Mouse (Mus musculus) left cerebral cortex, adult 18-20 months (tissue): ENCODE results near the gene G6pc. TPM values are rescaled to one million over a fixed set of nuclear protein-coding genes. Genes with fewer than 3 reads are reported as not detected.
A peak's percentile ranks its signal among the peaks of the same experiment; 100 is the strongest.
"Not testable (repeated sequence)": the region's sequence is repeated elsewhere in the genome, so short reads cannot be mapped to it uniquely, and the experiment has no call there.

Source experiments
- DNase-seq, 2 experiments: peaks; one replicate each; pipeline ENCODE4 v3.0.0; 2021 to 2022; ENCODE audit warnings: low spot score in 2 of 2, mixed read lengths in 1 of 2
- long read RNA-seq, 2 experiments: library from polyadenylated mRNA; stranded (forward); transcript quantifications; one replicate each; pipeline ENCODE4 v2.0.0; 2021
- total RNA-seq, 2 experiments: library from RNA; stranded (reverse); gene quantifications; 2 replicates each; pipeline ENCODE4 v1.2.3; 2021

G6pc gene
- total RNA-seq, result not detected
- long read RNA-seq, experiment 1, result 0 reads
- long read RNA-seq, experiment 2, result 0 reads

DNA sequence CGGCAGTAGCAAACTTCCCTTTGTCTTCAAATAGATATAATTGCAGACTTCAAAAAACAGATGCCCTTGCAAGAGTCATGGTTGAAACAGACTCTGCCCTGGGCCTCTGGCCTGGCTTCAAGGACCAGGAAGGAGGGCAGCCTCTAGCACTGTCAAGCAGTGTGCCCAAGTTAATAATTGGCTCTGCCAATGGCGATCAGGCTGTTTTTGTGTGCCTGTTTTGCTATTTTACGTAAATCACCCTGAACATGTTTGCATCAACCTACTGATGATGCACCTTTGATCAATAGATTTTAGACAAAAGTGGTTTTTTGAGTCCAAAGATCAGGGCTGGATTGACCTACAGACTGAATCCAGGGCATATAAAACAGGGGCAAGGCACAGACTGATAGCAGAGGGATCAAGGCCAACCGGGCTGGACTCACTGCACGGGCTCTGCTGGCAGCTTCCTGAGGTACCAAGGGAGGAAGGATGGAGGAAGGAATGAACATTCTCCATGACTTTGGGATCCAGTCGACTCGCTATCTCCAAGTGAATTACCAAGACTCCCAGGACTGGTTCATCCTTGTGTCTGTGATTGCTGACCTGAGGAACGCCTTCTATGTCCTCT is at the start of gene G6pc:
TSS of gene G6pc (plus strand) at position 236 of the 610 bp plus-strand sequence.
- DNase-seq, result no peak

DNA sequence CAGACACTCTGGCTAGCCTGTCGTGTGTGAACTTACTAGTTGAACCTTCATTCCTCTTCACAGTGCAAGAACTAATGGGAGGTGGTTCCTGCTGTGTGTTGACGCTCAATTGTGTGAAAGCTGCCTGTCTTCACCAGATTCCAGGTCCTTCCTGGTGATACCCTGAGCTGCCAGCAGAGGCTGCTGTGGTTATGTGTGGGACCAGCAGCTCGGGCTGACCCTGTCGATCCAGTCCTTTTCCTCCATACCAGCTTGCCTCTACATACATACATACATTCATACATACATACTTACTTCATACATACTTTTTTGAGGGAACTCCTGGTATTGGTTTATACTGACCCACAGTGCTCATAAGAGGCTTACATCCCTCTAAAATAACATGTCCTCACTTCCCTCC is 43.8 kb upstream of the G6pc start:
- peak; percentile 71 to 73 for DNase-seq

DNA sequence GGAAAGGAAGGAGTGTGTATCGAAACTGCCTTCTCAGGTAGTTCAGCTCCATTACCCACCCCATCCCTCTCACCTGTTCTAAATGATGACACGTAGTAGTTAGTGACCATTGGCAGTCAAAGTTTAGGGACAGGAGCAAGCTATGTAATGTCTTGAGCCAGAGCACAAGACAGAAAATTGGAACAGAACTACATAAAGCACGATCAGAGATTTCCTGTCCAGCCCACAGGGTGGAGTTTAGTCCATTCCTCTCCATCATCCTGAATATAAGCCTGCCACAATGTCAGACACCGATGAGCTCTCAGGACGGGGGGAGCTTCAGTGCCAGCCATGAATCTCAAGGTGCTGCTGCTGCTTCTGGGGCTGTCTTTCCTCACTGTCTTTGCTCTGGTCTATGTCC is 42.6 kb upstream of the G6pc start, which contains the start of gene Aoc2:
TSS of gene Aoc2 (plus strand) at position 301 of the 400 bp plus-strand sequence.
- DNase-seq, result no peak

DNA sequence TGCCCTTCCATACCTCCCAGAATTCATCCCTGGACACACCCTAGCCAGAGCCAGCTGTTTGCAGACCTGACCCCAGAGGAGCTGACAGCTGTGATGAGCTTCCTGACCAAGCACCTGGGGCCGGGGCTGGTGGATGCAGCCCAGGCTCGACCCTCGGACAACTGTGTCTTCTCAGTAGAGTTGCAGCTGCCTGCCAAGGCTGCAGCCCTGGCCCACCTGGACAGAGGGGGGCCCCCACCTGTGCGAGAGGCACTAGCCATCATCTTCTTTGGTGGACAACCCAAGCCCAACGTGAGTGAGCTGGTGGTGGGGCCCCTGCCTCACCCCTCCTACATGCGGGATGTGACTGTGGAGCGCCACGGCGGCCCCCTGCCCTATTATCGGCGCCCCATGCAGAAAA is 42.2 kb upstream of the G6pc start:
- not testable (repeated sequence) for DNase-seq

DNA sequence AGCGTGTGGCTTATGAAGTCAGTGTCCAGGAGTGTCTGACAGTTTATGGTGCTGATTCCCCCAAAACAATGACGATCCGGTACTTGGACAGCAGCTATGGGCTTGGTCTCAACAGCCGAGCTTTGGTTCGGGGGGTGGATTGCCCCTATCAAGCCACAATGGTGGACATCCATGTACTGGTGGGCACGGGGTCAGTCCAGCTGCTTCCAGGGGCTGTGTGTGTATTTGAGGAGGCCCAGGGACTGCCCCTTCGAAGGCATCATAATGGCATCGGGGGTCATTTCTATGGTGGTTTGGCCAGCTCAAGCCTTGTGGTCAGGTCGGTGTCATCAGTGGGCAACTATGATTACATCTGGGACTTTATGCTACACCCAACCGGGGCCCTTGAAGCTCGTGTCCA is 41.2 kb upstream of the G6pc start:
- DNase-seq, result no peak

DNA sequence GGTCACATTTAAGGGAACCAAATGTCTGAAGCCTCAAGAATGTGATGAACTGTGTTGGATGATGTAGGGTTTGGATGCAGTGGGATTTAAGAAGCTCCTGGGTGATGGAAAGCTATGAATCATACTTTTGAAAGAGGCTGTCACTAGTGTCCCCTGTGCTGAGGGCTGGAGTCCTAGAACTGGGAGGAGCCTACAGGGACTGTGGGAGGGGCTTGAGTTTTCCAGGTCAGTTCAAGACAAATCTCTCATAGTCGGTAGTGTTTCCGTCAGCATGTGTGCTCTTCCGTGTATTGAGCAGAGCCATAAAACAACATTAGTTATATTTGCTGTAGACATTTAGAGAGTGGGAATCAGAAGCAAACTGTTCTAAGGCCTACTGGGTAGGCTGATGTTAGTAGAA is 40.0 kb upstream of the G6pc start:
- no peak for DNase-seq

DNA sequence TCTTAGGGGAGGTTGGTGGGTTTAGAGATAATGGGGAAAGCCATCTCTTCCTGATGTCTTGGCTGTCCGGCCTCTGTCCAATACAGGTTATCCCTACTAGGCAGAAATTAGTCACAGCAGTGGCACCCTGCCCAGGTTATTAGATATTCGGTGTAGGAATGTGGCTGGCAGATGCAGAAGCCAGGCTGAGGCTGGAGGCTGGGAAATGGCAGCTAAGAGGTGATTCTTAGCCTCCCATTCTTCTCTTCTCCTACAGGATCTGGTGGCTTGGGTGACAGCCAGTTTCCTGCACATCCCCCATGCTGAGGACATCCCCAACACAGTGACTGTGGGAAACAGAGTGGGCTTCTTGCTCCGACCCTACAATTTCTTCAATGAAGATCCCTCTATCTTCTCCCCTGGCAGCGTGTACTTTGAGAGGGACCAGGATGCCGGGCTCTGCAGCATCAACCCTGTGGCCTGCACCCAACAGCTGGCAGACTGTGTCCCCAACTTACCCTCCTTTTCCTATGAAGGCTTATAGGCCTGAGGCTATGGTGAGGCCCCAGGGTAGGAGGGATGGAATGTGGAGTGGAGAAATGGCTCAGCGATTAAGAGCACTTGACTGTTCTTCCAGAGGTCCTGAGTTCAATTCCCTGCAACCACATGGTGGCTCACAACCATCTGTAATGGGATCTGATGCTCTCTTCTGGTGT is 38.3 kb upstream of the G6pc start:
- DNase-seq, result peak in 1 of 2 experiments; percentile 32

DNA sequence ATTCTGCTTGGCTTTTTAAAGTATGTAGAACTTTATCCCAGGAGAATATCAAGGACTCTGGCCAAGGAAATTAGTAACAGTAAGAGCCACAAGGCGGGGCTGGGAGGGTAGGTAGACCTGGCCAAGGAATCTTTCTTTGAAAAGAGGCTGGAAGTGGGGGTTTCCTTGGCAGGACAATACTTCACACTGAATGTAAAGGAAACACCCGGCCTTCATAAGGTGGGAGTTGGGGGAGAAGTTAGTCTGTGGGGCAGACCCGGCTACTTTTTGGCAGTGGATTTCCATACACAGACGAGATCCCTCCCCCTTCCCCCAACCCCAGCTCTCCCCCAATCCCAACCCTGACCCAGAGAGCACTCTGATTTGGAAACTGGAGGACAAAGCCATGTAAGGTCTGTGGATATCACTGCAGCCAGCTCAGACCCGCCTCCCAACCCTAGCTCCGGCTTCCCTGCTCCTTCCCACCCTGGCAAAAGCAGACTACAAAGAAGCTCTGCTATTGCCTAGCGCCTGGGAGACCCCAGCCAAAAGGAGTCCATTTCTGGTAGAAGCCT is 36.9 kb upstream of the G6pc start, which contains the start of gene Aoc3:
TSS of gene Aoc3 (plus strand) at position 235 of the 554 bp plus-strand sequence.
- no peak for DNase-seq

DNA sequence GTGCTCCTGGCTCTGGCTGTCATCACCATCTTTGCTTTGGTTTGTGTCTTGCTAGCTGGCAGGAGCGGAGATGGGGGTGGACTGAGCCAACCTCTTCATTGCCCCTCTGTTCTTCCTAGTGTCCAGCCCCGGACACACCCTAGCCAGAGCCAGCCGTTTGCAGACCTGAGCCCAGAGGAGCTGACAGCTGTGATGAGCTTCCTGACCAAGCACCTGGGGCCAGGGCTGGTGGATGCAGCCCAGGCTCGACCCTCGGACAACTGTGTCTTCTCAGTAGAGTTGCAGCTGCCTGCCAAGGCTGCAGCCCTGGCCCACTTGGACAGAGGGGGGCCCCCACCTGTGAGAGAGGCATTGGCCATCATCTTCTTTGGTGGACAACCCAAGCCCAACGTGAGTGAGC is 36.4 kb upstream of the G6pc start:
- not testable (repeated sequence) for DNase-seq

DNA sequence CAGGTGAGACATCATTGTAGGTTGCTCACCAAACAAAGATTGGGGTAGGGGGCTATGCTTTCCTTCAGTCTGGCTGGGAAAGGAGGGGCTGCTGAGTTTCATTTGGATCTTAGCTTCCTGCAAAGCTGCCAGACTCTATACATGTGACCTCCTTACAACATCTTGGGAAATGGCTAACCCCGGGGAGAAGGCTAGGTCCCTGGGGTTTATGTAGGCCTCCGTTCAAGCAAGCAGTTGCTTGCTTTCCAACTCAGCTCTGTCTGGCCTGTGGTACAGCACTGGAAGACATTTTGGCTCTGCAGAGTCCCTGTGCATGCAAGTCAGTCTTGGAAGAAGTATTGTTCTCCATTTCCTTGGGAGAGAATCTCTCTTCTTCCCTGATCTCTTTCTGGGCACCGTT is 34.8 kb upstream of the G6pc start:
- no peak for DNase-seq

DNA sequence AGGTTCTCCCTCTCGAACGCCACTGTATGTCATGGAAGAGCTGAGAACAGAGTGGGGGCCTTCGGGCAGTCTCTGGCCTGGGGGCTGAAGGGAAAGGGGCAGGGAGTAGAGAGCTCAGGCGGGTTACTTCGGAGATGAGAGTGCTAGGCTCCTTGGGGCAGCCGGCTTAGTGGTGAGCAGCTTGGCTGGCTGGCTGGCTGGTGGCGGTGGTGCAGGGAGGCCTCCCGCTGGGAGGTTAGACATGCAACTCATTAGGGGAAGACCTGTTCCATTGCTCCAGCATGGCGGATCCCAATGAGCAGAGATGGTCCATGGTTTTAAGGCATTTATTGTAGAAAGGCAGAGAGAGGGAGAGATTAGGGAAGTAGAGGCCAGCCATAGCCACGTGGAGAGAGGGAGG is 33.3 kb upstream of the G6pc start:
- no peak for DNase-seq

DNA sequence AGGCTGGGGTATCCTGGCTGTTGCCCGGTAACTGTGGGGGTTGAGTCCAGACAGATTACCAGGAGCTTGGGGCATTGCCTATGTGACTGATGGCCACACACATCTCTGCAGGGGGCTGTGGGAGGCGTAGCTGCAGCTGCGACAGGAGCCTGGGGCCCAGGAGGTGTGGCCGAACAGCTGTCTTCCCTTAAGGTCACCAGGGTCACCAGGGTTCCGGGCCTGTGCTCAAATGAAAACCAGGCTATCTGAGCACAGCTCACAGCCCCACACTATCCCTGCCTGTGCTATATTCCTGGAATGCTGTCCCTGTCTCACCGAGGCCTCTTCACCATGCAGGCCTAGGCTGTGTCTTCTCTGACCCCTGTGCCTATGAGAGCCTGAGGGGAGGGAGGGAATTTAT is 32.8 kb upstream of the G6pc start:
- no peak for DNase-seq

DNA sequence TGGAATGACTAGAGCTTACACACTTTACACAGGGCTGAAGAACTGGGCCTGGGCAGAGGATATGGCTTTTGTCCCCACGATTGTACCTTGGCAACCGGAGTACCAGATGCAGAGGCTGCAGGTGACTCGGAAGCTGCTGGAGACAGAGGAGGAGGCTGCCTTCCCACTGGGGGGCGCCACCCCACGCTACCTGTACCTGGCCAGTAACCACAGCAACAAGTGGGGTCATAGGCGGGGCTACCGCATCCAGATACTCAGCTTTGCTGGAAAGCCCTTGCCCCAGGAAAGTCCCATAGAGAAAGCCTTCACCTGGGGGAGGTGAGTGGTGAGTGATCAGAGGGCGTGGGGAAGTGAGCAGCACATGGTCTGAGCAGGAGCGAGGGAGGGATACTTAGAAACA is 31.7 kb upstream of the G6pc start:
- DNase-seq, result no peak

DNA sequence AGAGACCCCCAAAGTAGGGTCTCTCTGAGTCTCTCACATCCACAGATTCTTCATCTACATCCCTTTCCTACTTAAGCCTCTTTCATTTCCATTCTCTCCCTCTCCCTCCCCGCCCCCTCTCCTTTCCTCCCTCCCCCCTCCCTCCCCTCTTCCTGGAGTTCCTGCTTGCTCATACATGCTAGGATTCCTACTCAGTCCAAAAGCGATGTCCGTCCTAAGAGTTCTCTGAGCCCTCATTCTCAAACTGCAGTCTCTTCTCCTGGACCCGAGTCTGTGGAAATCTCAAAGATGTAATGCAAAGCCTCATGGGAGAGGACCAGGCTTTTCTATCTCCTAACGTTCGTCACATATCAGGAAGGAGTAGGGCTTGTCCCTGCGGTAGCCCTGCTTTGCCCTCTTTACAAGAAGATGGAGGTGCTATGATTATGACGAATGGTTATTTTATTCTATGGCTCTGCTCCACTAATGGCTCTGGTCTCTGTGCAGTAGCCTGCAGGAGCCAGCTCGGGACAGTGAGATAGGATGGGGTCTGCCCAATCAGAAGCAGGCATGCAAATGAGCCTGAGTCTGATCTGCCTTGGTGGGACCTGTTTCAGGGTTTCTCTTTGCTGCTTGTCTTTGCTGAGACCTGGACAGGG is 29.1 kb upstream of the G6pc start:
- no peak for DNase-seq

DNA sequence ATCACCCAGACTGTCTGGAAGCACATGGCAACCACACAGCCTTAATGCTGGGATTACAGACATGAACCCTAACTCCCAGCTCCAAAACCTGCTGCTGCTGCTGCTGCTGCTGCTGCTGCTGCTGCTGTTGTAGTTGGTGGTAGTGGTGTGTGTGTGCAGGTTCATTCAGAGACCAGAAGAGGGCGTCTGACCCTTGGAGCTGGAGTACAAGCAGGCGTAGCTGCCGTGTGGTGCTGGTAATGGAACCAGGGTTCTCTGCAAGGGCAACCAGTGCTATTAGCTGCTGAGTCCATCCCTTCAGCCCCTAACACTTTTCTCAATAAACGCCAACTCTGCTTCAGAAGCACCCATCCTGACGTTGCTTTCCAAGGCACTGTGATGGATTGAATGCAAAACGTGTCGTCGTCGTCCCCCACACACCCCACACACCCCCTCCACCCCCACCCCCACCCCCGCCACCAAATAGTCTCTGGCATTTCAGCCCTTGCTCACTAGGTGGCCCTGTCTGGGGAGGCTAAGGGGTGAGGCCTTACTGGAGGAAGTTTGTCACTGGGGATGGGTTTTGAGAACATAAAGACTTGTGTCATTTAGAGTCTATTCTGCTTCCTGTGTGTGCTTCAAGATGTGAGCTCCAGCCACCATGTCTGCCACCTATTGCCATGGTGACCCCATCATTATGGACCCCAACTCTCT is 20.1 kb upstream of the G6pc start:
- DNase-seq, result no peak

DNA sequence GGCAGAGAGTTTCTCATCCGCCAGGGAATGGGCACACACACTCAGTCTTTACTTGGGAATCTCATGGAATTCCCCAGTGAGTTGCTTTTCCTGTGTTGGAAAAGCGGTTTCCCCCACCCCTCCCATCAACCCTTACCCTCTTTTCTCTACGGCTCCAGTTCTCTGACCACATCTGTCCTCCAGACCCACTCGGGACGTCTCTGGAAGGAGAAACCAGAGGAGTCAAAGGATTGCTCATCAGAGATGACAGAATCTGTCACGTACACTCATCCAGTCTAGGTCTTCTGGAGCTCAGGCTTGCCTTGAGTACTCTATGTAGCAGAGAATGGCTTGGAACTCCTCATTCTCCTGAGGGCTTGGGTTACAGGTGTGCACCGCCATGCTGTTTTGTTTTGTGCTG is 18.6 kb upstream of the G6pc start:
- no peak for DNase-seq

DNA sequence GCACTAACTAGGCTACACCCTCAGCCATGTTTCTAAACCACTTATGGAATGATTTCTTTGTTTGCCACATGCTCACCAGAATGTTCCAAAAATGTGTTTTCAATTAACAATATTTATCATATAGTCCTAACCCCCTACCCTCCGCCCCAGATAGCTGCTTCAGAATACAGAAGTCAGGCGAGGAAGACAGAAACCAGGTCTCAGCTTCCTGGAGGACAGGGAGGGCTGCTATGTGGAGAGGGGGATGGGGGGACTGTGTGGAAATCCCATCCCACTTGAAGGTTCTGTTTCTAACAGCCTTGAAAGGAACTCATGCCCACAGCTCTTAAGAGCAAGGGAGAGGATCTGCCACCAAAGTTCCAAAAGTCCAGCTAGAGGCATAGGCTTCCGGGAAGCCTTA is 18.1 kb upstream of the G6pc start:
- DNase-seq, result no peak

DNA sequence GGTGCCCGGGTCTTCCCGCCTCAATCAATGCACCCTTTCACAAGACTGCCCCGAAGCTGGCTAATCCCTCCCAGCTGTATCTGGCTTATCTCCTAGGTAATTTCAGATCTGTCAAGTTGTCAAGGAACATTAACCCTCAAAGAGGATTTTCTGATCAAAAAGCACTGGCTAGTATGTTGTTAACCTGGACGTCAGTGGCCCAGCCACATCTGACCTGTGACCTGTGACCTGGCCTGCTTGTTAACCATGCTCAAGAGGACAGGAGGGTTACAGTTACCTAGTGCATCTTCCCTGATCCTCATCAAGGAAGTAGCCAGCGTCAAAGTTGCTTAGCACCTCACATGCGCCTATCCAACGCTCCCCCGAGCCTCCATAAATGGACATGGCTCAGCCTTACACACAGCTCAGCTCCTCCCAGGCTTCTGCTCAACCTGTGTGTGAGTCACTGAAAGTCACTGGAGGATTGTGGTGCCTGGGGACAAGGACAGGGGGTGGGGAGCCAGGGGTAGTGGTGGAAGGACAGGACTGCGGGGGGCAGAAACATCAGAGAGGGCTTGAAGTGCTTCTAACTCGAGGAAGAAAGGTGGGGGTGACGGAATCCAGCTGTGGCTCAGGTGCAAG is 16.2 kb upstream of the G6pc start:
- DNase-seq, result no peak

DNA sequence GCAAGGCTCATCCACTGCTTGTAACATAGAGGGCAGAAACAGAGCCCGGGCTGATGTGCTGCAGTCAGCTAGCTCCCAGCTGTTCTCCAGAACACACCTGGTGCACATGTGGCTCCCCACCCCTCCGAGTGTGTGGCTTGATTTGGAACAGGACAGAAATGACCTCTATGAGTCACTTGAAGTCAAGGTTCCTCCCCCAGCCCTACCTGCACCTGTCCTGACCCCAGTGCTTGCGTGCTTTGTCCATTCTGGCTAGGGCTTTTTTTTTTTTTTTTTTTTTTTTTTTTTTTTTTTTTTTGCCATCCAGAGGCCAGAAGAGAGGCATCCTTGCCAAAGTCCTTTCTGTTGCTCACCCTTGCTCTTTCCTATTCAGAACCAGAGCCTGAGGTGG is 15.6 kb upstream of the G6pc start:
- DNase-seq, result no peak

DNA sequence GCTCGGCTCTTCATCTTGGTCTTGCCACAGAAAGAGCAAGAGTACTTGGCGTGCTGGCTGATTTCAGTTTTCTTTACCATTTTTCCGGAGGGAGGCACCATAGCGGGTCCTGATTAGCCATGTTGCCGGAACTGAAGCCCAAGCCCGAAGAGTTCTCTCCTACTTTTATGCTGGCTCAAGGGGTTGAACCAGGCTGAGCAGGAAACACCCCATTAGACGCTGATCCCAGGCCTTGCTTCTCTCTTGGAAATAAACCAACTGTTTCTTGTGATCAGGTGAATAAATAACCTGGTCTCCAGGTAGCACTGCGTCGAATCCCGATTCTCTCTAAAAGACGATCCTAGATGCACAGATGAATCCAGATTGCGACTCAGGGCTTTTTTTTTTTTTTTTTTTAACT is 13.9 kb upstream of the G6pc start:
- no peak for DNase-seq

DNA sequence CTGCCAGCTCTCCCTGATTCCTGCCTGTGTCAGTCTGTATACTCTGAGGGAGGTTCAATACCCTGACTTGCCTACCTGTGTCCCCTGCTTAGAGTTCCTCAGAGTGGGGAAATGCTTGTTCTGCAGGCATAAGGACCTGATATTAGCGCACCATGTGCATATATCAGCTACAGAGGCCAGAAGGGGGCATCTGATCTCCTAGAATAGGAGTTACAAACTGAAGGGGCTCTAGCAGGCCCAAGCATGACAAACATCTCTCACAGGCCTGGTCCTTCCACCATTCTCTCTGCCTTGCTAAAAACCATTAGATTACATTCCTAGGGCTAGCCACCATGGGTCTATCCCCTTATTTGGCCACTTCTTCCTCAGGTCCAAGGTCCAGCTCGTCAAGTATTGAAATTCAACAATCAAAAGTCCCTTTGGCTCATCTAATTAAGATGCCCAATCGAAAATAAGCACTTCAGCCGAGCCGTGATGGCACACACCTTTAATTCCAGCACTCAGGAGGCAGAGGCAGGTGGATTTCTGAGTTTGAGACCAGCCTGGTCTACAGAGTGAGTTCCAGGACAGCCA is 12.8 kb upstream of the G6pc start:
- no peak for DNase-seq
